Mouse (Mus musculus) midbrain, postnatal 0 days (tissue): ENCODE measurements at regions not wholly inside any gene's neighbourhood (a gene's known extent, or its start where the extent isn't known, plus 50 kb on each side); places are given as distances from the start of the nearest gene placed in this dataset.
A peak's percentile ranks its signal among the peaks of the same experiment; 100 is the strongest.

Experiments
- ATAC-seq: fragments of 200-750 bp; cut with Nextera tagmentation; 2 replicates; pipeline ENCODE4 v1.8.0; 2017; ENCODE audit warnings: moderate number of reproducible peaks, mild to moderate bottlenecking, moderate TSS enrichment, moderate library complexity; ENCODE audit not compliant: low FRiP score
- DNase-seq: peaks from one replicate; pipeline ENCODE4 v3.0.0-alpha.2; 2015; ENCODE audit warnings: low spot score
- H3K27ac ChIP-seq: fragments of 300-500 bp; sonication (generic); 2 replicates; pipeline ENCODE4 v1.5.1; 2014; ENCODE audit warnings: low read depth, mild to moderate bottlenecking, low read length, mixed read lengths
- H3K27me3 ChIP-seq: fragments of 300-500 bp; sonication (generic); 2 replicates; pipeline ENCODE4 v1.6.1; 2014; ENCODE audit warnings: low read length, control low read depth, mixed read lengths; ENCODE audit not compliant: insufficient read depth
- H3K36me3 ChIP-seq: fragments of 300-500 bp; sonication (generic); 2 replicates; pipeline ENCODE4 v1.6.1; 2014; ENCODE audit warnings: low read length, control low read depth, mixed read lengths; ENCODE audit not compliant: insufficient read depth
- H3K4me1 ChIP-seq: fragments of 300-500 bp; sonication (generic); 2 replicates; pipeline ENCODE4 v1.6.1; 2014; ENCODE audit warnings: mild to moderate bottlenecking, control low read depth, antibody characterized with exemption, low read length, mixed read lengths; ENCODE audit not compliant: insufficient read depth
- H3K4me2 ChIP-seq: fragments of 300-500 bp; sonication (generic); 2 replicates; pipeline ENCODE4 v1.6.1; 2014; ENCODE audit warnings: low read depth, mild to moderate bottlenecking, low read length, mixed read lengths; ENCODE audit not compliant: poor library complexity, severe bottlenecking
- H3K4me3 ChIP-seq: fragments of 300-500 bp; sonication (generic); 2 replicates; pipeline ENCODE4 v1.5.1; 2014; ENCODE audit warnings: low read depth, mild to moderate bottlenecking, low read length, moderate library complexity
- H3K9ac ChIP-seq: fragments of 300-500 bp; sonication (generic); replicated peaks from 2 replicates; pipeline ENCODE4 v1.6.1; 2014; ENCODE audit warnings: mild to moderate bottlenecking, low read length, moderate library complexity, mixed read lengths; ENCODE audit not compliant: poor library complexity, severe bottlenecking
- H3K9me3 ChIP-seq: fragments of 300-500 bp; sonication (generic); 2 replicates; pipeline ENCODE4 v1.6.1; 2016; ENCODE audit warnings: low read length, control low read depth
- CTCF ChIP-seq: IDR thresholded peaks from 2 replicates; pipeline ENCODE4 v1.5.1; 2016; ENCODE audit warnings: antibody characterized with exemption, mild to moderate bottlenecking
- WGBS: fragments of 180-500 bp; shearing (Covaris S2); extraction: QIAGEN DNeasy Blood & Tissue Kit; methylation state at CpG from one replicate; pipeline ENCODE4 v1.1.7; 2014; 5-methylcytosine and 5-hydroxymethylcytosine counted together

- ATAC-seq = no peak
- 85% methylated on average over 8 of the region's 8 CpGs for WGBS
- TF ChIP-seq CTCF = no peak
Observed at GRCm38 (mm10) chr7:115300241-115300640, 556.7 kb downstream of the Insc start.

DNA sequence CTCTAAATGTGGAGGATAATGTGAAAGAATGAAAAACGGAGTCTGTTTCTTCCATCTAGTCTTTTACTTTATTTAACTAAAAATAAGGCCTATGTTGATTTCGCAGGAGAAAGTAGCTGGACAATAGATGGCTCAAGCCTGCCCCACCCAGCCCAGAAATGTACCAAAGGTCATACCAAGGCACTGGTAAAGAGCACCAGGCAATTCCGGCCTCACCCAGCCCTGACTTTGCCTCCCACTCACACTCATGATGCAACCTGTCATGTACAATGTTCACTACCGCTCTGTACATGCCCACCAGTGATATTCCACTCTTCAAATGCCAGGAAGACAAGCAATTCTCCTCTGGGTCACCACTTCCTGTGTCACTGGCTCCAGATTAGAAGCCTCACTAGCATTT, 564.9 kb downstream of the Insc start:
- Histone ChIP-seq H3K4me3 (no peak overlapping the region), H3K9ac (no peak overlapping the region), H3K27me3 (no peaks in the 10 kb centered on the region), H3K9me3 (no peaks in the 10 kb centered on the region), H3K4me1 (no peaks in the 10 kb centered on the region; the same call in 1 of the 2 replicates), H3K36me3 (no peaks in the 10 kb centered on the region), H3K4me2 (no peak overlapping the region), H3K27ac (no peak overlapping the region)
- WGBS = 89% methylated on average over 4 of the region's 4 CpGs
- DNase-seq = no peak
- TF ChIP-seq CTCF = no peak
- ATAC-seq = no peak

More at GRCm38 (mm10) chr7:115300241-115300640, 556.7 kb downstream of the Insc start:
- no peak overlapping the region for H3K4me3 ChIP-seq
- no peak overlapping the region for H3K27ac ChIP-seq
- no peaks in the 10 kb centered on the region for H3K4me1 ChIP-seq
- no peak overlapping the region for H3K4me2 ChIP-seq
- H3K9ac ChIP-seq = no peak overlapping the region
- no peaks in the 10 kb centered on the region for H3K36me3 ChIP-seq
- no peaks in the 10 kb centered on the region for H3K9me3 ChIP-seq
- H3K27me3 ChIP-seq = no peaks in the 10 kb centered on the region
- DNase-seq = no peak

GRCm38 (mm10) chr7:115310400-115311225, 567.1 kb downstream of the Insc start:
- H3K4me3 ChIP-seq = no peak overlapping the region
- H3K9ac ChIP-seq = no peak overlapping the region
- no peak overlapping the region for H3K27ac ChIP-seq
- H3K9me3 ChIP-seq = no peaks in the 10 kb centered on the region
- no peaks in the 10 kb centered on the region; the same call in 1 of the 2 replicates for H3K4me1 ChIP-seq
- no peak overlapping the region for H3K4me2 ChIP-seq
- H3K36me3 ChIP-seq = no peaks in the 10 kb centered on the region
- ATAC-seq (0 out of 2 replicates have a peak, but pooled peaks have one; percentile 20), DNase-seq (peak; percentile 89)
- no peak for TF ChIP-seq CTCF
- WGBS = 52% methylated on average over 5 of the region's 5 CpGs
- H3K27me3 ChIP-seq = no peaks in the 10 kb centered on the region

DNA sequence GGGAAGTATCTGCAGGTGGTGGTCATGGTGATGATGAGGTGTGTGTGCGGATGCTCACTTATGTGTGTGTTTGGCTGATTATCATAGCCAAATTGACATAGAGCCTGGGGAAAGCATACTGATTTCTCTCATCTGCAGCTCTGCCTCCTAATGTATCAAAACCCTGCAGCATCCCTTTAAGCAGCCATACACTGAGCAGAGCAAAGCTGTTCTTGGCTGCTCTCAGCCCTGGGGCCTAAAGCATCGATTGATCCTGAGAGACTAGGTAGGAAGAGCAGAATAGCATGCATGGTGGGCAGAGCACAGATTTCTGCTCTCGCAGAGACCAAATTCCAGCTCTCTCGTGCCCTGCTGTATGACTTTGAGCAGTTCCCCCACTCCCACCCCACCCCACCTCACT, 576.0 kb downstream of the Insc start:
- Histone ChIP-seq H3K27me3 (0 out of 2 replicates have a peak, but pooled peaks cover 2% of the 10 kb centered on the region), H3K4me2 (no peak overlapping the region), H3K9me3 (no peaks in the 10 kb centered on the region), H3K36me3 (no peaks in the 10 kb centered on the region), H3K27ac (no peak overlapping the region), H3K4me1 (no peaks in the 10 kb centered on the region), H3K9ac (no peak overlapping the region), H3K4me3 (no peak overlapping the region)
- WGBS = 58% methylated on average over 4 of the region's 4 CpGs
- ATAC-seq (no peak), DNase-seq (no peak)
- no peak for TF ChIP-seq CTCF

DNA sequence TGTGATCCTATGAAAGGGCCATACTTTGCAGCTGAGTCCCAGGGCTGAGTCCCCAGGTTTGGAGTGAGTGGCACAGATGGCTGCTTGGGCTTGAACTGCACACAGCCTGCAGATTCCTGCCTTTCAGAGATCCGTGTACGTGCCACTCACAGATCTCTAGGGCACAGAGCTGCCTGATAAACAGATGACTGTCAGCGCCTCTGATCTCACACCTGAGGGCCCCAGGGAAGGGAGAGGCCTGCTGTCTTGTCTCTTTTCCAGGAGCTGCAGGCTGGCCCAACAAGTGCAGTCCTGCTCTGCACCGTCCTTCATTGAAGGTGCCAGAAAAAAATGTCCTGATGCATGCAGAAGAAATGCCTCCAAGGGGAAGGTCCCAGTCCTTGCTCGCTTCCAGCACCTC, 579.5 kb downstream of the Insc start:
- ATAC-seq = no peak
- no peak for TF ChIP-seq CTCF
- 0 out of 2 replicates have a peak, but pooled peaks cover 2% of the 10 kb centered on the region for H3K27me3 ChIP-seq
- no peaks in the 10 kb centered on the region for H3K9me3 ChIP-seq
- H3K36me3 ChIP-seq = no peaks in the 10 kb centered on the region
- no peak for DNase-seq
- WGBS = 82% methylated on average over 5 of the region's 5 CpGs
- no peak overlapping the region for H3K27ac ChIP-seq
- H3K4me2 ChIP-seq = no peak overlapping the region
- H3K4me3 ChIP-seq = no peak overlapping the region
- H3K9ac ChIP-seq = no peak overlapping the region
- no peaks in the 10 kb centered on the region for H3K4me1 ChIP-seq

DNA sequence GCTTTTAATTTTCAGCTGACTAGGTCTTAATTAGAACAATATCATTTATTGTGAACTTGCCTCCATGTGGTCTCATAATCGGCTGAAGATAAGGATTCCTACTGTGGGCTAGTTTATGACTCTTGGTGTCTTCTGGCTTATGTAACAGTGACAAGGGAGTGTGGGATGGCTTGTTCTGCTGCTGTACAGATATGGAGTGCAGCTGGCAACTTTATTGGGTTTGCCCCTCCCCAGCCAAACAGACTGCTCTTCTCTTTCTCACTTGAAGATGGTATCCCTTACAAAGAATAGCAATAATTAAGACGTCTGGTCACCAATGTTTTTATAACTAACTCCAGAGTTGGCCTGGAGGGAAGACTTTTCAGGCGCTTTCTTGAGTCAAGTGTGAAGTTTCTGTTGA, 584.8 kb downstream of the Insc start:
- Histone ChIP-seq H3K4me1 (no peaks in the 10 kb centered on the region), H3K4me2 (no peak overlapping the region), H3K4me3 (no peak overlapping the region), H3K27me3 (no peaks in the 10 kb centered on the region), H3K9ac (no peak overlapping the region), H3K36me3 (no peaks in the 10 kb centered on the region), H3K27ac (no peak overlapping the region), H3K9me3 (no peaks in the 10 kb centered on the region)
- DNase-seq (no peak), ATAC-seq (no peak)
- WGBS = 86% methylated on average over 3 of the region's 3 CpGs
- no peak for TF ChIP-seq CTCF
